Comparison of ENCODE assay signal across 16 mouse cellular contexts in genomic region chr11:20007701-20008100, GRCm38 (mm10).
"Had no signal": no experiment of that assay in that cellular context is flagged by ENCODE, and none has a peak within 500 bp of the region (broad histone marks: within the 10 kb centered on the region; RNA-seq: fewer than 3 reads in every experiment).

No protein-coding gene starts in this region.

- H3K9ac ChIP-seq: limb, embryonic 12.5 days; liver, embryonic 15.5 days; midbrain, embryonic 13.5 days; neural tube, embryonic 12.5 days had no signal

- H3K9me3 ChIP-seq: limb, embryonic 12.5 days; liver, embryonic 15.5 days; midbrain, embryonic 13.5 days; neural tube, embryonic 12.5 days had no signal

- H3K4me3 ChIP-seq: limb, embryonic 12.5 days; liver, embryonic 15.5 days; midbrain, embryonic 13.5 days; neural tube, embryonic 12.5 days had no signal

- ATAC-seq: lung, postnatal 0 days; midbrain, embryonic 13.5 days had no signal

- H3K27ac ChIP-seq: kidney, postnatal 0 days; limb, embryonic 12.5 days; liver, embryonic 15.5 days; midbrain, embryonic 13.5 days; neural tube, embryonic 12.5 days; stomach, postnatal 0 days had no signal

- H3K4me1 ChIP-seq: midbrain, embryonic 13.5 days had no signal

- H3K4me2 ChIP-seq: limb, embryonic 12.5 days; liver, embryonic 15.5 days; midbrain, embryonic 13.5 days; neural tube, embryonic 12.5 days had no signal

- DNase-seq: kidney, adult 9 months; kidney, postnatal 36 days; layer of hippocampus, adult 9-11 months; layer of hippocampus, postnatal 36 days; liver; lung, adult 2 months; lung, postnatal 36 days; right cerebral cortex, postnatal 4 days; thymus, postnatal 14 days had no signal

- H3K27me3 ChIP-seq: limb, embryonic 12.5 days; liver, embryonic 15.5 days; midbrain, embryonic 13.5 days; neural tube, embryonic 12.5 days had no signal
